Mouse (Mus musculus) kidney, embryonic 14.5 days (tissue): ENCODE results near the gene Dyrk3. TPM values are rescaled to one million over a fixed set of nuclear protein-coding genes. Genes with fewer than 3 reads are reported as not detected.

ENCODE experiments used
- ATAC-seq: fragments of 200-750 bp; cut with Nextera tagmentation; 2 replicates; pipeline ENCODE4 v1.8.0; 2017; ENCODE audit warnings: moderate number of reproducible peaks, mild to moderate bottlenecking, moderate TSS enrichment, moderate library complexity; ENCODE audit not compliant: low FRiP score, low TSS enrichment
- H3K27ac ChIP-seq: fragments of 300-500 bp; sonication (generic); 2 replicates; pipeline ENCODE4 v1.5.1; 2014; ENCODE audit warnings: low read depth, mild to moderate bottlenecking, low read length, moderate library complexity, mixed read lengths
- H3K27me3 ChIP-seq: fragments of 300-500 bp; sonication (generic); 2 replicates; pipeline ENCODE4 v1.6.1; 2014; ENCODE audit warnings: mild to moderate bottlenecking, low read length; ENCODE audit not compliant: control insufficient read depth, insufficient read depth
- H3K36me3 ChIP-seq: fragments of 300-500 bp; sonication (generic); 2 replicates; pipeline ENCODE4 v1.6.1; 2014; ENCODE audit warnings: low read length, mixed read lengths; ENCODE audit not compliant: control insufficient read depth, insufficient read depth
- H3K4me1 ChIP-seq: fragments of 300-500 bp; sonication (generic); 2 replicates; pipeline ENCODE4 v1.6.1; 2014; ENCODE audit warnings: low read length, mixed read lengths; ENCODE audit not compliant: control insufficient read depth, insufficient read depth
- H3K4me2 ChIP-seq: fragments of 300-500 bp; sonication (generic); replicated peaks from 2 replicates; pipeline ENCODE4 v1.6.1; 2014; ENCODE audit warnings: low read depth, mild to moderate bottlenecking, low read length
- H3K4me3 ChIP-seq: fragments of 300-500 bp; sonication (generic); 2 replicates; pipeline ENCODE4 v1.5.1; 2014; ENCODE audit warnings: mild to moderate bottlenecking, low read length
- H3K9ac ChIP-seq: fragments of 300-500 bp; sonication (generic); 2 replicates; pipeline ENCODE4 v1.6.1; 2014; ENCODE audit warnings: low read depth, mild to moderate bottlenecking, low read length, moderate library complexity
- H3K9me3 ChIP-seq: fragments of 300-500 bp; sonication (generic); 2 replicates; pipeline ENCODE4 v1.6.1; 2016; ENCODE audit warnings: low read length; ENCODE audit not compliant: control insufficient read depth
- WGBS: fragments of 180-500 bp; shearing (Covaris S2); extraction: QIAGEN DNeasy Blood & Tissue Kit; methylation state at CpG from one replicate; pipeline ENCODE4 v1.1.7; 2014; 5-methylcytosine and 5-hydroxymethylcytosine counted together
- polyA plus RNA-seq: library from polyadenylated mRNA; unstranded; fragments of >200 nt; fragmentation: Nextera tagmentation; extraction: Ambion mirVana; gene quantifications from 2 replicates; pipeline ENCODE4 v1.2.1, GENCODE M21; 2014

Dyrk3 gene
- polyA plus RNA-seq, 1 experiment from 2014 or later = 6.3 TPM

DNA sequence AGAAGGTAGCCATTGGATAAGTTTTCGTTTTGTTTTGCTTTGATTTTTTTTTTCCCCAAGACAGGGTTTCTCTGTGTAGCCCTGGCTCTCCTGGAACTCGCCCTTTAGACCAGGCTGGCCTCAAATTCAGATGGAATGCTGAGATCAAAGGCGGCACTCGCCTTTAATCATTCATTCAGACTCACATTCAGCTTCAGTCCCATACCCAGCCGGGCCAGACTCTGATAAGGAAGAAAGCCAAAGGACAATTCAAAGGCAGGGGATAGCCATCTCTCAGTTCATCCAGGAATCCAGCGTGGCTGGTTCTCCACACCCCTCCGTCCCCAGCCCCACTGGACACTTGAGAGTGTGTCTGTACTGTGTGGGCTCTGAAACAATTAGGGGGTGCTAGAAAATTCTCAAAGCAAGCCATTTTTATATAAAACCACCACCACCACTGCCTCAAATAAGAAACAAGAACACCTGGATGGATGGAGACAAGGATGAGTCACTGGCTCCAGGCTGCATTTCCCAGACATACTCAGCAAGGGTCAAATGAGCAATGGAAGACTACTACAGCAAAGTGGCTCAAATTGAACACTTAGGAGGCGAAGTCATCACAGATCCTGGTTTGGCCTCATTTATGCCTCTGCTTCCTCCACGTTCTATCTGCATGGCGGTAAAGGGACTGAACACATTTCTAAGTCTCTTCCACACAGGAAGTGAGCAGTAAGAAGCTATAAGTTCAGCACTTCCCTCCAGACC lies 14.4 kb downstream of the Dyrk3 start:
- 0 out of 2 replicates have a peak, but pooled peaks cover 9% of the 10 kb centered on the region for H3K4me1 ChIP-seq
- 0 out of 2 replicates have a peak, but pooled peaks cover 6% of the 10 kb centered on the region for H3K36me3 ChIP-seq
- 67% methylated on average over 10 of the region's 10 CpGs for WGBS
- no peaks in the 10 kb centered on the region for H3K27me3 ChIP-seq
- H3K9me3 ChIP-seq = no peaks in the 10 kb centered on the region
- no peak overlapping the region for H3K4me2 ChIP-seq
- H3K4me3 ChIP-seq = no peak overlapping the region
- ATAC-seq = no peak
- no peak overlapping the region for H3K27ac ChIP-seq
- H3K9ac ChIP-seq = no peak overlapping the region

- Histone ChIP-seq H3K27me3 (no peaks in the 10 kb centered on the region), H3K36me3 (no peaks in the 10 kb centered on the region), H3K4me1 (0 out of 2 replicates have a peak, but pooled peaks cover 9% of the 10 kb centered on the region), H3K9me3 (no peaks in the 10 kb centered on the region), H3K4me3 (no peak overlapping the region), H3K9ac (no peak overlapping the region), H3K27ac (no peak overlapping the region), H3K4me2 (no peak overlapping the region)
- WGBS = 45% methylated on average over 3 of the region's 3 CpGs
- no peak for ATAC-seq
Measured at GRCm38 (mm10) chr1:131121987-131122386, 16.2 kb downstream of the Dyrk3 start.

DNA sequence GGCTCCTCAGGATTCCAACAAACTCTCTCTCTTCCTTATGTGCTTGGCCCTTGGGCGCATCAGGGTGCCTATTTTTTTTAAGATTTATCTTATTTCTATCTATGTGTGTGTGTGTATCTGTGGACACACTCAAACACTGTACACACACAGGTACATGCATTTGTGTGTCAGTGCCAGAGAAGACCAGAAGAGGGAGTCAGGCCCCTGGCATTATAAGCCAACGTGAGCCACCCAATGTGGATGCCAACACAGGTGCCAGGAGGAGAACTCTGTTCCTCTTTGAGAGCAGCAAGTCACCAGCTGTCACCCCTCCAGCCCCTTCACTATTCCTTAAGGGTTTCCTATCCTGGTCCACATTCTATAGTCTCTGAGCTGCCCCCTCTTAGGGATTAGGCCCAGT lies 19.1 kb downstream of the Dyrk3 start:
- no peak for ATAC-seq
- no peaks in the 10 kb centered on the region; the same call in 1 of the 2 replicates for H3K27me3 ChIP-seq
- H3K4me3 ChIP-seq = no peak overlapping the region
- no peaks in the 10 kb centered on the region for H3K9me3 ChIP-seq
- no peaks in the 10 kb centered on the region for H3K36me3 ChIP-seq
- H3K4me1 ChIP-seq = 0 out of 2 replicates have a peak, but pooled peaks cover 9% of the 10 kb centered on the region
- H3K9ac ChIP-seq = no peak overlapping the region
- no peak overlapping the region for H3K27ac ChIP-seq
- H3K4me2 ChIP-seq = no peak overlapping the region
- 74% methylated on average over 2 of the region's 2 CpGs for WGBS

- Histone ChIP-seq H3K9ac (no peak overlapping the region), H3K4me3 (no peak overlapping the region), H3K27ac (no peak overlapping the region), H3K9me3 (no peaks in the 10 kb centered on the region), H3K27me3 (no peaks in the 10 kb centered on the region; the same call in 1 of the 2 replicates), H3K4me2 (no peak overlapping the region), H3K4me1 (0 out of 2 replicates have a peak, but pooled peaks cover 9% of the 10 kb centered on the region), H3K36me3 (no peaks in the 10 kb centered on the region)
- WGBS = 58% methylated on average over 10 of the region's 10 CpGs
- no peak for ATAC-seq
Measured at GRCm38 (mm10) chr1:131118530-131118929, 19.6 kb downstream of the Dyrk3 start.

GRCm38 (mm10) chr1:131116430-131117011 lies 21.6 kb downstream of the Dyrk3 start:
- no peak overlapping the region for H3K4me3 ChIP-seq
- H3K4me1 ChIP-seq = 0 out of 2 replicates have a peak, but pooled peaks cover 9% of the 10 kb centered on the region
- 63% methylated on average over 13 of the region's 13 CpGs for WGBS
- no peaks in the 10 kb centered on the region for H3K36me3 ChIP-seq
- no peaks in the 10 kb centered on the region for H3K9me3 ChIP-seq
- H3K9ac ChIP-seq = no peak overlapping the region
- ATAC-seq = no peak
- H3K4me2 ChIP-seq = no peak overlapping the region
- no peaks in the 10 kb centered on the region; the same call in 1 of the 2 replicates for H3K27me3 ChIP-seq
- no peak overlapping the region for H3K27ac ChIP-seq

GRCm38 (mm10) chr1:131115932-131116331 lies 22.2 kb downstream of the Dyrk3 start:
- 12% methylated on average over 6 of the region's 6 CpGs for WGBS
- ATAC-seq = peak; percentile 55; the same call in 1 of the 2 replicates

DNA sequence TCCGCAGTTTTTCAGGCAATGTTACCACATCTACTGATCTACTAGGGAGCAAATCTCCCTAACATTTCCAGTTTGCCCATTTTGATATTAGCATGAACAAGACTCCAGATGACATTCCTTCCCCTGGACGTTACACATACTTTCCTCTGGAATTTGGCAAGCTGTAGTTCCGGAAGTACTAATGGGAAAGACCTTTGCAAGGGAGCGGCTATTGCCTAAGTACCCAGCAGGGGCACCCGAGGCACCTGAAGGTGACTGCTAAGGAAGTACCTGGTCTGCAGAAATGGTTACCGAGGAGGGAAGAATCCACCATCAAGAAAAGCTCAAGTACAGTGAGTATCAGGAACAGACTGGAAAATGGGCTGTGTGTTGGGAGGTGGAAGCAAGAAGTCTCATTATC lies 25.6 kb downstream of the Dyrk3 start:
- Histone ChIP-seq H3K9ac (no peak overlapping the region), H3K27me3 (no peaks in the 10 kb centered on the region; the same call in 1 of the 2 replicates)

More at GRCm38 (mm10) chr1:131115932-131116331, 22.2 kb downstream of the Dyrk3 start:
- no peaks in the 10 kb centered on the region; the same call in 1 of the 2 replicates for H3K27me3 ChIP-seq
- H3K27ac ChIP-seq = no peak overlapping the region
- H3K36me3 ChIP-seq = no peaks in the 10 kb centered on the region
- H3K4me1 ChIP-seq = peaks cover 11% of the 10 kb centered on the region; the same call in 1 of the 2 replicates
- no peak overlapping the region for H3K9ac ChIP-seq
- H3K9me3 ChIP-seq = no peaks in the 10 kb centered on the region
- H3K4me3 ChIP-seq = no peak overlapping the region
- no peak overlapping the region for H3K4me2 ChIP-seq

DNA sequence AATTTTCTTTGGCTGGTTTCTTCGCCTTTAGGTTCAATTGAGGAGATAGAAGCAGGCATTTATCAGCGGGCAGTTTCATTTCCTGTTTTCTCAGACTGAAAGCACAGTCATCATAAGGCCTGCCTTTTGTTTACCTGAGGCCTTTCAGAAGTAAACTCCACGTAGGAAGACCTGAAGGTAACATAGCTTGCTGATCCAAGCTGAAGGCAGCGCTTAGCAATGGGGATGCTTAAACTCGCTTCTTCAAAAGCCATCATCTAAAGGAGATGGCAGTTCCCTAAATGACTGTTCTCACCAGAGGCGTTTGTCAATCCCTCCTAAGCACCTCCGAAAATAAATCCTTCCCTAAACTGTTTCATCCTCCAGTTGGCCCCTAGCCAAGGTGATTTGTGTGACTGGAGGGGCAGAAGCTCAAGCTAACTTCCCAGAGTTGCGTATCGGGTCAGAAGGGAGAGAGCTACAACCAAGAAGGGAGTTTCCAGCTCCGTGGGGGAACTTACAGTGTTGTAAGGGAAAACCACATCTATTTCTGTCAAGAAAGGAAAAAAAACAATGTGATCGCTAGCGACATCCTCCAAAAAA lies 27.5 kb downstream of the Dyrk3 start:
- Histone ChIP-seq H3K27me3 (no peaks in the 10 kb centered on the region; the same call in 1 of the 2 replicates), H3K9me3 (0 out of 2 replicates have a peak, but pooled peaks cover 4% of the 10 kb centered on the region), H3K4me3 (no peak overlapping the region), H3K9ac (no peak overlapping the region), H3K36me3 (no peaks in the 10 kb centered on the region), H3K4me1 (peaks cover 12% of the 10 kb centered on the region; the same call in 1 of the 2 replicates), H3K27ac (no peak overlapping the region), H3K4me2 (no peak overlapping the region)
- ATAC-seq = no peak
- 41% methylated on average over 12 of the region's 12 CpGs for WGBS

More for the DNA sequence above, 25.6 kb downstream of the Dyrk3 start:
- no peak for ATAC-seq
- Histone ChIP-seq H3K27ac (no peak overlapping the region), H3K36me3 (no peaks in the 10 kb centered on the region), H3K4me2 (no peak overlapping the region), H3K4me1 (peaks cover 12% of the 10 kb centered on the region; the same call in 1 of the 2 replicates), H3K9me3 (no peaks in the 10 kb centered on the region), H3K4me3 (no peak overlapping the region)
- 32% methylated on average over 6 of the region's 6 CpGs for WGBS
